Comparison of ENCODE assay signal across 12 mouse cellular contexts in genomic region chr11:96768240-96768639, GRCm38 (mm10). TPM values are rescaled to one million over a fixed set of nuclear protein-coding genes. Genes with fewer than 3 reads are reported as not detected.
A peak's percentile ranks its signal among the peaks of the same experiment; 100 is the strongest.
DNase-seq lines count a peak whose midpoint lies in the region; ATAC-seq lines count a peak whose summit lies in the region.
"Had no signal": no experiment of that assay in that cellular context is flagged by ENCODE, and none has a peak within 500 bp of the region (broad histone marks: within the 10 kb centered on the region; RNA-seq: fewer than 3 reads in every experiment).

No protein-coding gene starts in this region.

- H3K9me3 ChIP-seq in heart, embryonic 12.5 days (replicated peaks), result no peaks in the 10 kb centered on the region
- H3K9me3 ChIP-seq in embryonic facial prominence, embryonic 10.5 days, result no peaks in the 10 kb centered on the region
- no peaks in the 10 kb centered on the region for H3K9me3 ChIP-seq in hindbrain, embryonic 14.5 days (ENCODE audit: control insufficient read depth, low read length)
- no peaks in the 10 kb centered on the region for H3K9me3 ChIP-seq in midbrain, embryonic 12.5 days
- H3K9me3 ChIP-seq: heart, embryonic 10.5 days had no signal

- no peak for DNase-seq in heart, postnatal 14 days
- DNase-seq in embryonic facial prominence, embryonic 10.5 days (ENCODE audit: low spot score), result no peak
- DNase-seq in hindbrain, embryonic 14.5 days (ENCODE audit: low spot score), result no peak
- no peak for DNase-seq in right cerebral cortex, postnatal 25 days
- no peak for DNase-seq in adrenal gland, postnatal 36 days
- DNase-seq in cerebellum, adult 9-10 months, result no peak
- DNase-seq: adrenal gland, postnatal 14 days; cerebellum, adult 9-11 months; kidney, postnatal 25 days had no signal

- H3K27me3 ChIP-seq in heart, embryonic 12.5 days (replicated peaks), result no peaks in the 10 kb centered on the region
- H3K27me3 ChIP-seq in embryonic facial prominence, embryonic 10.5 days (replicated peaks; ENCODE audit: low read depth, poor library complexity, severe bottlenecking), result no peaks in the 10 kb centered on the region
- no peaks in the 10 kb centered on the region for H3K27me3 ChIP-seq in hindbrain, embryonic 14.5 days (ENCODE audit: control insufficient read depth, insufficient read depth, low read length)
- no peaks in the 10 kb centered on the region for H3K27me3 ChIP-seq in midbrain, embryonic 12.5 days

- H3K4me1 ChIP-seq in heart, embryonic 12.5 days (replicated peaks), result 0 out of 2 replicates have a peak, but pooled peaks cover 6% of the 10 kb centered on the region
- H3K4me1 ChIP-seq in embryonic facial prominence, embryonic 10.5 days, result peaks cover 38% of the 10 kb centered on the region
- peaks cover 49% of the 10 kb centered on the region for H3K4me1 ChIP-seq in hindbrain, embryonic 14.5 days (replicated peaks; ENCODE audit: control insufficient read depth, insufficient read depth, low read length)
- peaks cover 46% of the 10 kb centered on the region for H3K4me1 ChIP-seq in midbrain, embryonic 12.5 days

- H3K4me3 ChIP-seq in heart, embryonic 12.5 days, result no peak overlapping the region
- H3K4me3 ChIP-seq in embryonic facial prominence, embryonic 10.5 days, result no peak overlapping the region
- no peak overlapping the region for H3K4me3 ChIP-seq in hindbrain, embryonic 14.5 days (replicated peaks; ENCODE audit: low read length)
- no peak overlapping the region for H3K4me3 ChIP-seq in midbrain, embryonic 12.5 days
- H3K4me3 ChIP-seq: heart, embryonic 10.5 days had no signal

- intact Hi-C loops in heart, postnatal 14 days (cut with DNase I), result no loop called here

- no peak overlapping the region for H3K4me2 ChIP-seq in heart, embryonic 12.5 days
- peak overlapping the region; percentile 2; the same call in 1 of the 2 replicates for H3K4me2 ChIP-seq in hindbrain, embryonic 14.5 days (replicated peaks)
- H3K4me2 ChIP-seq in midbrain, embryonic 12.5 days (replicated peaks), result no peak overlapping the region

- ATAC-seq in heart, embryonic 12.5 days (ENCODE audit: insufficient number of reproducible peaks, low FRiP score), result no peak
- no peak for ATAC-seq in hindbrain, embryonic 14.5 days (ENCODE audit: low FRiP score)
- no peak for ATAC-seq in midbrain, embryonic 12.5 days (ENCODE audit: low FRiP score, low read depth)

- 56% methylated on average over 9 of the region's 9 CpGs for WGBS in heart, embryonic 12.5 days
- WGBS in embryonic facial prominence, embryonic 10.5 days, result 64% methylated on average over 9 of the region's 9 CpGs
- 70% methylated on average over 9 of the region's 9 CpGs for WGBS in hindbrain, embryonic 14.5 days
- WGBS in midbrain, embryonic 12.5 days, result 74% methylated on average over 9 of the region's 9 CpGs

- H3K27ac ChIP-seq in heart, embryonic 12.5 days (ENCODE audit: poor library complexity, severe bottlenecking), result no peak overlapping the region
- peak overlapping the region; percentile 45 for H3K27ac ChIP-seq in embryonic facial prominence, embryonic 10.5 days (replicated peaks)
- H3K27ac ChIP-seq in hindbrain, embryonic 14.5 days, result peak overlapping the region; percentile 84
- peak overlapping the region; percentile 83 for H3K27ac ChIP-seq in midbrain, embryonic 12.5 days (replicated peaks)
- H3K27ac ChIP-seq: heart, embryonic 10.5 days had no signal

- 0 out of 2 replicates have a peak overlapping the region, but pooled peaks have one; percentile 3 for H3K9ac ChIP-seq in heart, embryonic 12.5 days
- peak overlapping the region; percentile 31 for H3K9ac ChIP-seq in hindbrain, embryonic 14.5 days
- H3K9ac ChIP-seq in midbrain, embryonic 12.5 days (replicated peaks), result peak overlapping the region; percentile 21

- H3K36me3 ChIP-seq in heart, embryonic 12.5 days, result peaks cover 57% of the 10 kb centered on the region
- peaks cover 61% of the 10 kb centered on the region for H3K36me3 ChIP-seq in embryonic facial prominence, embryonic 10.5 days (replicated peaks)
- H3K36me3 ChIP-seq in hindbrain, embryonic 14.5 days (replicated peaks; ENCODE audit: control insufficient read depth, insufficient read depth), result peaks cover 57% of the 10 kb centered on the region
- H3K36me3 ChIP-seq in midbrain, embryonic 12.5 days, result peaks cover 53% of the 10 kb centered on the region

RNA-seq across cellular contexts. Expression of gene Snx11, which starts 9.1 kb away (rescaled TPM):
- 14.3 and 14.7 TPM in 2 replicates for polyA plus RNA-seq in heart, embryonic 12.5 days (2016; fragmentation: Nextera tagmentation; extraction: Ambion mirVana)
- 10 to 100 TPM; 12.4 to 13.7 TPM for total RNA-seq in heart, postnatal 14 days (2021)
- polyA plus RNA-seq in embryonic facial prominence, embryonic 10.5 days (2016; fragmentation: Nextera tagmentation; extraction: Ambion mirVana), result 22.4 and 25.5 TPM in 2 replicates
- 37.9 and 42.5 TPM in 2 replicates for polyA plus RNA-seq in hindbrain, embryonic 14.5 days (2014; fragmentation: Nextera tagmentation; extraction: Ambion mirVana)
- 40.1 and 42.6 TPM in 2 replicates for polyA plus RNA-seq in midbrain, embryonic 12.5 days (2016; fragmentation: Nextera tagmentation; extraction: Ambion mirVana)
- 10 to 100 TPM; 21.1 to 35.0 TPM for total RNA-seq in adrenal gland, postnatal 36 days (2021)

RNA-seq across cellular contexts. Expression of gene Cbx1, which starts 20.7 kb away (rescaled TPM):
- polyA plus RNA-seq in heart, embryonic 12.5 days (2016; fragmentation: Nextera tagmentation; extraction: Ambion mirVana), result 57.9 and 61.0 TPM in 2 replicates
- total RNA-seq in heart, postnatal 14 days (2021), result 10 to 100 TPM; 36.4 to 46.8 TPM
- polyA plus RNA-seq in embryonic facial prominence, embryonic 10.5 days (2016; fragmentation: Nextera tagmentation; extraction: Ambion mirVana), result 201 and 213 TPM in 2 replicates
- 52.5 and 57.7 TPM in 2 replicates for polyA plus RNA-seq in hindbrain, embryonic 14.5 days (2014; fragmentation: Nextera tagmentation; extraction: Ambion mirVana)
- polyA plus RNA-seq in midbrain, embryonic 12.5 days (2016; fragmentation: Nextera tagmentation; extraction: Ambion mirVana), result 156 and 166 TPM in 2 replicates
- 10 to 100 TPM; 77.2 to 78.2 TPM for total RNA-seq in adrenal gland, postnatal 36 days (2021)
